Mouse (Mus musculus) gastrocnemius, adult 8-10 months (tissue): ENCODE data around the gene Zcchc3. TPM values are rescaled to one million over a fixed set of nuclear protein-coding genes. Genes with fewer than 3 reads are reported as not detected.

Experiments used
- DNase-seq, 2 experiments: peaks; one replicate each; pipeline ENCODE4 v3.0.0; 2022; ENCODE audit warnings: low spot score in 2 of 2
- total RNA-seq, 4 experiments: library from RNA; stranded (reverse); gene quantifications; 2 replicates each; pipeline ENCODE4 v1.2.4; 2022

Gene Zcchc3
- total RNA-seq, 4 experiments from 2014 or later = 0.46 to 0.88 (median 0.84) TPM

DNA sequence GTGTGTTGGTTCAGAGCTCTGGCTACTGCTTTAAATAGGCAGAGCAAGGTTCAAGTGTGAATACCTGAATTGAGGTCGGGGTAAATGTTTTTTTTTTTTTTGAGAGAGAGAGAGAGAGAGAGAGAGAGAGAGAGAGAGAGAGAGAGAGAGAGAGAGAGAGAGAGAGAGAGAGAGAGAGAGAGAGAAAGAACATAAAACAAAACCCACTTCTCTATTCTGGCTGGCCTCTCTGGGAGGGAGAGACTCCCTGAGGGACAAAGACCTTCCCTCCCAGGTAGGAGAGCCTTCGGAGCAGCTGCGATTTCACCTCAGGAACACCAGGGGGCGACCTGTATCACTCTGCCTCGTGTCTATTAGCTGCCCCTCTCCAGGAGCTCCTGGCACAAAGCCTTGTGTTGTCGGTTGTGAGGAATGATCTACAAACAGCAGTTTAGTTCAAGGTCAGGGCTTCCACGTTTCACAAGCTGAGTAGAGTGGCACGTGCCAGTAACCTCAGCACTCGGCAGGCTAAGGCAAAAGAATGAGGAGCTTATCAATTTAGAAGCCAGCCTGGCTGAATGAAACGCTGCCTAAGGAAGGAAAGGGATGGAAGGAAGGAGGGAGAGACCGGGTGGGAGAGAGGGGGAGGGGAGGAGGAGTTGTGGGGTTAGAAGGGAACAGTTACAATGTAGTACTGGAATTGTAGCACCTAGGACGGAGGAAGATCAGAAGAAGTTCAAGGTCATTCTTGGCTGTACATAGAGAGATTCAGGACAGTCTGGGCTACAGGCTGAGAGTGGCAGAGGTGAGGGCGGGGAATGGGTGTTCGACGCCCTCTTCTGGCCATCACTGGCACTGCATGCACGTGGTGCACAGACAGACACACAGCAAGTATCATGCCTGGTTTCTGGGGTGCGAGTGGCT is 51.3 kb downstream of the Zcchc3 start:
- DNase-seq = peak; percentile 23 to 41

Other genes with a start within 250 kb of the Zcchc3 start
- gene Csnk2a1, start 188.2 kb downstream of the Zcchc3 start, total RNA-seq = 100 to 1,000 TPM in 2 of 4 experiments, 10 to 100 TPM in 2; 92.9 to 110 (median 100) TPM
- gene Tbc1d20, start 121.2 kb downstream of the Zcchc3 start, total RNA-seq = 10 to 100 TPM; 18.4 to 27.9 (median 24.9) TPM
- 10 to 100 TPM; 23.7 to 31.7 (median 27.1) TPM for gene Rbck1, start 82.4 kb downstream of the Zcchc3 start, total RNA-seq
- 1 to 10 TPM in 2 of 4 experiments, under 1 TPM in 2; 0.58 to 2.0 (median 1.1) TPM for gene Trib3, start 71.0 kb downstream of the Zcchc3 start, total RNA-seq
- gene Nrsn2, start 38.4 kb downstream of the Zcchc3 start, total RNA-seq = under 1 TPM in 1 of 4 experiments, not detected in 3; 0.22 TPM
- under 1 TPM; 0.34 to 0.58 (median 0.49) TPM for gene Sox12, start 17.0 kb downstream of the Zcchc3 start, total RNA-seq
- not detected for gene 6820408C15Rik, start 560 bp upstream of the Zcchc3 start, total RNA-seq
- gene Defb23, start 49.6 kb upstream of the Zcchc3 start, total RNA-seq = not detected
- not detected for gene Defb20, start 62.0 kb upstream of the Zcchc3 start, total RNA-seq
- not detected for gene Defb22, start 75.1 kb upstream of the Zcchc3 start, total RNA-seq
- not detected for gene Defb26, start 96.7 kb upstream of the Zcchc3 start, total RNA-seq
- not detected for gene Defb28, start 103.2 kb upstream of the Zcchc3 start, total RNA-seq
- gene Defb29, start 125.1 kb upstream of the Zcchc3 start, total RNA-seq = not detected
- gene Gm17416, start 154.3 kb upstream of the Zcchc3 start, total RNA-seq = not detected
- not detected for gene Defb21, start 157.7 kb upstream of the Zcchc3 start, total RNA-seq
- gene Defb19, start 165.3 kb upstream of the Zcchc3 start, total RNA-seq = not detected
- gene Defb45, start 184.4 kb upstream of the Zcchc3 start, total RNA-seq = under 1 TPM in 1 of 4 experiments, not detected in 3; 0.94 TPM
- gene Defb36, start 189.3 kb upstream of the Zcchc3 start, total RNA-seq = not detected
- not detected for gene Defb25, start 208.0 kb upstream of the Zcchc3 start, total RNA-seq
- gene Rem1, start 211.9 kb upstream of the Zcchc3 start, total RNA-seq = 1 to 10 TPM; 1.5 to 2.5 (median 1.7) TPM